Mouse (Mus musculus) cerebellum, adult (tissue): ENCODE results near the gene Dab2.

Source experiments
- ATAC-seq: cut with Nextera tagmentation; 2 replicates; pipeline ENCODE4 v1.9.2; 2017; ENCODE audit warnings: mild to moderate bottlenecking, moderate library complexity, mixed read lengths; ENCODE audit not compliant: insufficient number of reproducible peaks, low FRiP score, low TSS enrichment

Dab2 gene

DNA sequence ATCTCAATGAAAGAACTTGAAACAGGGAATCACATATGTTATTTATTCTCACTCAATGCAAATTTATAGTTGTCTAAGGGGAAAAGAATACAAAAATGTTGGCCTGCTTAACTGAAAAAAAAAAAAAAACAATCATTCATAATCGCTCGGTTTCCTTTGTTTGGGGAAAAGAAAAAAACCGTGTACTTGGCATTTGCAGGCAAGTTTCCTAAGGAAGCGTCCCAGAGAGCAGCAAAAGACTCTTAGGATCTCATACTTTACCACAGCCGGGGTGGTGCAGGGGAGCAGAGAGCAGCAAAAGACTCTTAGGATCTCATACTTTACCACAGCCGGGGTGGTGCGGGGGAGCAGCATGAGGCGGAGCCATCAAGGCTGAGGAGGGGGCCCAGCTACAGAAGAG lies 161.8 kb downstream of the Dab2 start:
- no peak for ATAC-seq

DNA sequence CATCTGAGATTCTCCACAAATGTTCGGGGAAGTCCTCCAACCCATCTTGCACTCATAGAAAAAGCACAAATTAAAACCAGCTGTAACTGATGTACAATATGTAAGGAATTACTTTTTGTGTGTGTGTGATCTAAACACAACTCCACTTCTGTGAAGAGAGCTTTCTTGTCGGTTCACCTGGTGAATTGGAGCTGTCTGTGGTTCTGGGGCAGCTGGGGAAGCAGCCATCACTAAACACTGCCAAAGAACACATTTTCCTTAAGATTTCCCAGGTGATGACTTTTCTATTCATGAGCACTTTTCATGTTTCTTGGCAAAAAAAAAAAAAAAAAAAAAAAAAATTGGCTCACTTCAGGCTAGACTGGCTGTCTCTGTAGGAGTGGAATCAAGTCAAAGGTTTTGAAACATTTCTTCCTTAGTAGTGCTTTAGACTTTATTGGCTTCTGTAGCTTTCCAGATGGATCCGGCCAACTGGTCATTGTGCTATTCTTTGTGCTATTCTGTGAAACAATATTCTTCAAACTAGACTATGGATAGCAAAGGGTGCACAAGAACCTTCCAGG lies 163.9 kb downstream of the Dab2 start:
- no peak for ATAC-seq

DNA sequence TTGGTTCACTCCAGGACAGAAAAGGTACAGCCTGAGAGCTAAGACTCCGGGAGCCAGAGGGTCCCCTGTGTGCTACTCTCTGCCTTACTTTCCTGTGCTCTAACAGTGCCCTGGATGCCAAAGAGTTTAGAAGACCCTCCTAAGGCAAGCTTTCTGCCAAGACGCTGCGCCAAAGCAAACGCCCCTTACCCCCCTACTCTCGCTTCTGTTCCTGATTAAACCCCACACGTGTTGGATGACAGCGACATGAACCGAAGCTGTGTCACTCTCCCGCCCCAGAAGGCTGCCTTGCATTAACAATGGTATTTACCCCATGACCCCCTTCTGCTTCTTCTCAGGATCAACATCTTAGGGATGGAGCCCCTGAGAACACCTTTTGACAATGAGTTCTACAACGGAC lies 167.4 kb downstream of the Dab2 start:
- ATAC-seq = no peak

DNA sequence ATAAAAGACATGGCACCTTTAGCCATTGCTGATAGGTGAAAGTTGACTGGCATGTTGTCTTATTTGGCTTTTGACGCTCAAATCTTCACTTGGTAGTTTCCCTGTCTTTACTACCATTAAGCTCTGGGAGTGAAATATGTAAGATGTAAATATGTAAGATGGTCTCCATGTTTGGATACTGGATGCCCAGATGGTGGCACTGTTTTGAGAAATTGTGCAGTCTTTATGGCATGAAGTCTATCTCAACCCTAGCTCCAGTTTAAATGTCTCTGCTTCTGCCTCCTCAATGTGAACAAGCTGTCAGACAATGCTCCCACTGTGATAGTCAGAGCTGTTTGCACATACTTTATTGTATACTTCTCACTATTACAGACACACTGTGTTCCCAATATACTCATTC lies 169.3 kb downstream of the Dab2 start:
- no peak for ATAC-seq

DNA sequence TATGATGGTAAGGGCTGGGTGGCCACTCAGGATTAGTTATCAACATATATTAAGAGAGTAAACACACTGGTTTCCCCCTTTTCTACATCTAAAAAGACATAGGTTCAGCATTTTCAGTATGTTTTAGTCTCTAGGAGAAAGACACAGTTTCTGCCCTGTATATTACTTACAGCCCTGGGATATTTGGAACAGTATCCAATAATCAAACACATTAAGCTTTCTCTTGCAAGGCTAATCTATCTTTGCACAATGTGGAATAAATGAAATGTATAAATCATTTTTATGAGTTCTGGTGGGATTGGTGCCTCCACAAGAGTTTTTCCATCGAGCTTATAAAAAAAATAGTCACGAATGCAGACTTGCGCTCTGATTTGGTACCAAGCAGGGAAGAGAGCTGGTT lies 169.8 kb downstream of the Dab2 start:
- ATAC-seq = no peak

DNA sequence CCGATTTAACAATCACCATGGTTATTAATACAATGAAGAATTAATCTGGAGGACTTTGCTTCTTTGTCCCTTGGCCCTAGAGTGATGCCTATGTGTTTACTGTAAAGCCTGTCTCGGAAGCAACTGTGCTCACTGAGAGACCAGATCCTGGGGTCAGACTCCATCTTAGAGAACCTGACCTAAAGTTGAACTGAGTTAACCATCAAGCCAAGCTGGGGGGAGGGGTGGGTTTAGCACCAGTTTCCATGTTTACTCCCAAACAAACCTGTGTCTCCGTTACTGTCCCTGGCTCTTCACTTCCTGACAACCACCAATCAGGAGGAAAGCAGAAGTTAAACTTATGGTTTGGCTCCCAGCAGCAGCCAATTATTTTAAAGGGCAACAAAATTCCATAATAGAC lies 184.0 kb downstream of the Dab2 start:
- ATAC-seq = no peak
